Mouse (Mus musculus): Measurements from ENCODE around the gene Wdr27.
A peak's percentile ranks its signal among the peaks of the same experiment; 100 is the strongest.
"Not testable (repeated sequence)": the region's sequence is repeated elsewhere in the genome, so short reads cannot be mapped to it uniquely, and the experiment has no call there.

Wdr27 gene

GRCm38 (mm10) chr17:14943009-14943728 is at the start of gene Wdr27, which contains the start of gene 1600012H06Rik:
TSS of gene Wdr27 (minus strand) at chr17:14943158.
TSS of gene 1600012H06Rik (plus strand) at chr17:14943184.
- DNase-seq (ENCODE audit: low spot score) = peak; percentile 100

GRCm38 (mm10) chr17:14992522-14993138 is 49.7 kb upstream of the Wdr27 start:
- not testable (repeated sequence) for DNase-seq (ENCODE audit: low spot score)

- DNase-seq (ENCODE audit: low spot score) = not testable (repeated sequence)
These were observed 47.3 kb upstream of the Wdr27 start for GRCm38 (mm10) chr17:14990116-14990702.

GRCm38 (mm10) chr17:14978362-14979038 is 35.5 kb upstream of the Wdr27 start, which contains the start of the genes 9030025P20Rik and Gm3417:
TSS of gene 9030025P20Rik (plus strand) at chr17:14978468.
TSS of gene Gm3417 (minus strand) at chr17:14978790.
- DNase-seq (ENCODE audit: low spot score) = not testable (repeated sequence)

- DNase-seq (ENCODE audit: low spot score) = not testable (repeated sequence)
These were observed 34.9 kb upstream of the Wdr27 start for GRCm38 (mm10) chr17:14977718-14978361.

- not testable (repeated sequence) for DNase-seq (ENCODE audit: low spot score)
These were observed 25.5 kb upstream of the Wdr27 start for GRCm38 (mm10) chr17:14968373-14968913.

GRCm38 (mm10) chr17:14961557-14962154 is 18.7 kb upstream of the Wdr27 start:
- not testable (repeated sequence) for DNase-seq (ENCODE audit: low spot score)

GRCm38 (mm10) chr17:14960951-14961556 is 18.1 kb upstream of the Wdr27 start, which contains the start of gene Phf10:
TSS of gene Phf10 (minus strand) at chr17:14961273.
- peak; percentile 28 for DNase-seq (ENCODE audit: low spot score)

GRCm38 (mm10) chr17:14960520-14960919 is 17.6 kb upstream of the Wdr27 start:
- DNase-seq (ENCODE audit: low spot score) = peak; percentile 26

GRCm38 (mm10) chr17:14959979-14960378 is 17.0 kb upstream of the Wdr27 start:
- DNase-seq (ENCODE audit: low spot score) = peak; percentile 4

GRCm38 (mm10) chr17:14958686-14959327 is 15.8 kb upstream of the Wdr27 start:
- no peak for DNase-seq (ENCODE audit: low spot score)

GRCm38 (mm10) chr17:14953452-14953851 is 10.5 kb upstream of the Wdr27 start:
- DNase-seq (ENCODE audit: low spot score) = no peak

GRCm38 (mm10) chr17:14949161-14949827 is 6.3 kb upstream of the Wdr27 start:
- no peak for DNase-seq (ENCODE audit: low spot score)

GRCm38 (mm10) chr17:14944551-14944950 is 1.6 kb upstream of the Wdr27 start:
- no peak for DNase-seq (ENCODE audit: low spot score)

- no peak for DNase-seq (ENCODE audit: low spot score)
These were observed 736 bp upstream of the Wdr27 start for GRCm38 (mm10) chr17:14943729-14944059.

GRCm38 (mm10) chr17:14942181-14942580 is 777 bp downstream of the Wdr27 start:
- DNase-seq (ENCODE audit: low spot score) = not testable (repeated sequence)

- DNase-seq (ENCODE audit: low spot score) = no peak
These were observed 6.9 kb downstream of the Wdr27 start for GRCm38 (mm10) chr17:14935841-14936605.

GRCm38 (mm10) chr17:14935280-14935679 is 7.7 kb downstream of the Wdr27 start:
- not testable (repeated sequence) for DNase-seq (ENCODE audit: low spot score)

- no peak for DNase-seq (ENCODE audit: low spot score)
These were observed 11.5 kb downstream of the Wdr27 start for GRCm38 (mm10) chr17:14931469-14931868.

Data from embryo, embryonic 10.5 days (tissue).